In genomic region chr13:76003272-76003671, GRCm38 (mm10) we compare ENCODE assay signal across 38 mouse cellular contexts. TPM values are rescaled to one million over a fixed set of nuclear protein-coding genes. Genes with fewer than 3 reads are reported as not detected.
DNase-seq lines count a peak whose midpoint lies in the region; ATAC-seq and TF ChIP-seq lines count a peak whose summit lies in the region.
"Had no signal": no experiment of that assay in that cellular context is flagged by ENCODE, and none has a peak within 500 bp of the region (broad histone marks: within the 10 kb centered on the region; RNA-seq: fewer than 3 reads in every experiment).

No protein-coding gene starts in this region.

- no peaks in the 10 kb centered on the region for H3K27me3 ChIP-seq in liver, embryonic 11.5 days (replicated peaks; ENCODE audit: control insufficient read depth, insufficient read depth, low read length)
- no peaks in the 10 kb centered on the region for H3K27me3 ChIP-seq in MEL (ENCODE audit: control insufficient read depth in 1 of 2, insufficient read depth in 2 of 2, low read length in 2 of 2)
- no peaks in the 10 kb centered on the region for H3K27me3 ChIP-seq in stomach, postnatal 0 days (ENCODE audit: control insufficient read depth, insufficient read depth, low read length)
- no peaks in the 10 kb centered on the region for H3K27me3 ChIP-seq in heart, embryonic 10.5 days (ENCODE audit: insufficient read depth, poor library complexity, severe bottlenecking)
- H3K27me3 ChIP-seq: embryonic facial prominence, embryonic 15.5 days; hindbrain, embryonic 12.5 days; intestine, embryonic 15.5 days; limb, embryonic 13.5 days; midbrain, embryonic 15.5 days; Patski had no signal

- no peaks in the 10 kb centered on the region for H3K36me3 ChIP-seq in liver, embryonic 11.5 days (ENCODE audit: control insufficient read depth, insufficient read depth, low read length)
- peaks cover 6 to 12% of the 10 kb centered on the region in 2 experiments for H3K36me3 ChIP-seq in MEL (ENCODE audit: control insufficient read depth in 1 of 2, insufficient read depth in 2 of 2, low read length in 2 of 2)
- H3K36me3 ChIP-seq in stomach, postnatal 0 days (ENCODE audit: control insufficient read depth, insufficient read depth, low read length): no peaks in the 10 kb centered on the region
- H3K36me3 ChIP-seq in heart, embryonic 10.5 days: peaks cover 18% of the 10 kb centered on the region; the same call in 1 of the 2 replicates
- H3K36me3 ChIP-seq: intestine, embryonic 15.5 days; midbrain, embryonic 15.5 days had no signal

- H3K4me3 ChIP-seq in liver, embryonic 11.5 days (ENCODE audit: low read depth, low read length): no peak overlapping the region
- no peak overlapping the region for H3K4me3 ChIP-seq in MEL (ENCODE audit: control insufficient read depth in 1 of 2, insufficient read depth in 1 of 2, low read depth in 2 of 2, low read length in 2 of 2)
- no peak overlapping the region for H3K4me3 ChIP-seq in stomach, postnatal 0 days (ENCODE audit: low read depth, low read length)
- no peak overlapping the region for H3K4me3 ChIP-seq in heart, embryonic 10.5 days
- H3K4me3 ChIP-seq: embryonic facial prominence, embryonic 10.5 days; embryonic facial prominence, embryonic 15.5 days; hindbrain, embryonic 12.5 days; intestine, embryonic 15.5 days; left cerebral cortex, adult 2 months; limb, embryonic 13.5 days; midbrain, embryonic 10.5 days; midbrain, embryonic 15.5 days had no signal

- DNase-seq in liver, embryonic 11.5 days (ENCODE audit: low spot score): no peak
- DNase-seq in liver (no peak), MEL (ENCODE audit: low read depth, low spot score) (peak; percentile 48)
- no peak for DNase-seq in left cerebral cortex, adult 8-10 months (ENCODE audit: low spot score in 2 of 2)
- no peak for DNase-seq in stomach, postnatal 0 days (ENCODE audit: low spot score)
- DNase-seq in heart, embryonic 10.5 days (ENCODE audit: low spot score): no peak
- DNase-seq: adrenal gland, postnatal 25 days; cerebellum, adult 18-20 months; cerebellum, postnatal 14 days; gastrocnemius, postnatal 14 days; heart, postnatal 36 days; kidney, adult 2 months; kidney, postnatal 10 days; layer of hippocampus, adult 9-11 months; lung, adult 2 months; lung, postnatal 10 days; retina, postnatal 1 day; right cerebral cortex, postnatal 14 days had no signal

- TF ChIP-seq CTCF in MEL (IDR thresholded peaks at IDR 0.05 in 2 of 3, conservative IDR thresholded peaks at IDR 0.05 in 1 of 3; ENCODE audit: control insufficient read depth in 1 of 3, insufficient read depth in 1 of 3, low read depth in 2 of 3, low read length in 3 of 3, poor library complexity in 1 of 3, severe bottlenecking in 1 of 3): no peak
- no peak for TF ChIP-seq CTCF in stomach, postnatal 0 days (IDR thresholded peaks at IDR 0.05; ENCODE audit: low read depth)

- ATAC-seq in liver, embryonic 11.5 days (replicated peaks; ENCODE audit: low FRiP score): peak; percentile 75
- ATAC-seq in erythroid progenitor cell, adult 5-6 weeks (replicated peaks; ENCODE audit: low FRiP score, poor library complexity, severe bottlenecking): 0 out of 2 replicates have a peak, but pooled peaks have one; percentile 25
- ATAC-seq in megakaryocyte progenitor cell, adult 5-6 weeks (replicated peaks; ENCODE audit: poor library complexity): peak; percentile 96
- ATAC-seq in stomach, postnatal 0 days (ENCODE audit: low FRiP score, low TSS enrichment): no peak
- ATAC-seq: forebrain, embryonic 14.5 days; hindbrain, postnatal 0 days; intestine, embryonic 15.5 days; midbrain, embryonic 15.5 days; Patski had no signal

- 47% methylated on average over 3 of the region's 3 CpGs for WGBS in liver, embryonic 11.5 days
- 59% methylated on average over 3 of the region's 3 CpGs for WGBS in stomach, postnatal 0 days
- 77% methylated on average over 3 of the region's 3 CpGs for WGBS in heart, embryonic 10.5 days

- TF ChIP-seq POLR2A in MEL (IDR thresholded peaks at IDR 0.05; ENCODE audit: control insufficient read depth in 1 of 2, insufficient read depth in 1 of 2, low read depth in 1 of 2, low read length in 2 of 2, poor library complexity in 1 of 2): no peak

- H3K27ac ChIP-seq in liver, embryonic 11.5 days (ENCODE audit: low read depth, low read length): no peak overlapping the region
- H3K27ac ChIP-seq in MEL (ENCODE audit: control insufficient read depth, low read depth, low read length): no peak overlapping the region
- no peak overlapping the region for H3K27ac ChIP-seq in stomach, postnatal 0 days (replicated peaks)
- no peak overlapping the region for H3K27ac ChIP-seq in heart, embryonic 10.5 days
- H3K27ac ChIP-seq: embryonic facial prominence, embryonic 10.5 days; embryonic facial prominence, embryonic 15.5 days; hindbrain, embryonic 12.5 days; hindbrain, postnatal 0 days; intestine, embryonic 15.5 days; left cerebral cortex, adult 2 months; limb, embryonic 13.5 days; macrophage; midbrain, embryonic 10.5 days; midbrain, embryonic 15.5 days had no signal

- peak in 1 of 2 experiments; percentile 44; a peak in 2 of 4 replicates for TF ChIP-seq EP300 in MEL (IDR thresholded peaks at IDR 0.05; ENCODE audit: low read depth in 1 of 2, low read length in 2 of 2)
- no peak for TF ChIP-seq EP300 in stomach, postnatal 0 days (optimal IDR thresholded peaks at IDR 0.05)

- H3K9ac ChIP-seq in liver, embryonic 11.5 days (ENCODE audit: low read depth, low read length): no peak overlapping the region
- no peak overlapping the region for H3K9ac ChIP-seq in MEL (ENCODE audit: control insufficient read depth, low read depth, low read length, poor library complexity, severe bottlenecking)
- H3K9ac ChIP-seq in stomach, postnatal 0 days (ENCODE audit: low read length): no peak overlapping the region
- H3K9ac ChIP-seq: embryonic facial prominence, embryonic 15.5 days; hindbrain, embryonic 12.5 days; intestine, embryonic 15.5 days; limb, embryonic 13.5 days; midbrain, embryonic 15.5 days had no signal

- H3K9me3 ChIP-seq in liver, embryonic 11.5 days (ENCODE audit: control insufficient read depth, low read length): no peaks in the 10 kb centered on the region
- no peaks in the 10 kb centered on the region for H3K9me3 ChIP-seq in MEL (replicated peaks; ENCODE audit: insufficient read depth, low read length)
- H3K9me3 ChIP-seq in stomach, postnatal 0 days (ENCODE audit: control insufficient read depth, low read length): no peaks in the 10 kb centered on the region
- no peaks in the 10 kb centered on the region for H3K9me3 ChIP-seq in heart, embryonic 10.5 days
- H3K9me3 ChIP-seq: embryonic facial prominence, embryonic 10.5 days; embryonic facial prominence, embryonic 15.5 days; G1E; hindbrain, embryonic 12.5 days; intestine, embryonic 15.5 days; limb, embryonic 13.5 days; midbrain, embryonic 10.5 days; midbrain, embryonic 15.5 days had no signal

- H3K4me2 ChIP-seq in liver, embryonic 11.5 days: no peak overlapping the region
- H3K4me2 ChIP-seq in stomach, postnatal 0 days (replicated peaks; ENCODE audit: low read depth): no peak overlapping the region
- H3K4me2 ChIP-seq: embryonic facial prominence, embryonic 15.5 days; heart, embryonic 11.5 days; hindbrain, embryonic 12.5 days; intestine, embryonic 15.5 days; limb, embryonic 13.5 days; midbrain, embryonic 15.5 days had no signal

- TF ChIP-seq RAD21 in MEL (IDR thresholded peaks at IDR 0.05; ENCODE audit: low read depth, low read length): no peak

- no peaks in the 10 kb centered on the region for H3K79me2 ChIP-seq in MEL (ENCODE audit: control insufficient read depth, insufficient read depth, low read length, poor library complexity)

- 0 out of 2 replicates have a peak, but pooled peaks cover 6% of the 10 kb centered on the region for H3K4me1 ChIP-seq in liver, embryonic 11.5 days (replicated peaks; ENCODE audit: control insufficient read depth, insufficient read depth, low read length)
- peaks cover 0 to 10% of the 10 kb centered on the region in 2 experiments; a peak in 2 of 4 replicates for H3K4me1 ChIP-seq in MEL (ENCODE audit: control insufficient read depth in 1 of 2, insufficient read depth in 2 of 2, low read length in 2 of 2)
- H3K4me1 ChIP-seq in stomach, postnatal 0 days (replicated peaks; ENCODE audit: control insufficient read depth, insufficient read depth): no peaks in the 10 kb centered on the region
- no peaks in the 10 kb centered on the region for H3K4me1 ChIP-seq in heart, embryonic 10.5 days
- H3K4me1 ChIP-seq: embryonic facial prominence, embryonic 10.5 days; embryonic facial prominence, embryonic 15.5 days; hindbrain, embryonic 12.5 days; intestine, embryonic 15.5 days; limb, embryonic 13.5 days; midbrain, embryonic 10.5 days; midbrain, embryonic 15.5 days had no signal

RNA-seq across cellular contexts. Expression of gene Rfesd, which starts 15.2 kb away (rescaled TPM):
- 183 and 193 TPM in 2 replicates for polyA plus RNA-seq in liver, embryonic 11.5 days (2014; fragmentation: Nextera tagmentation; extraction: Ambion mirVana)
- 72.1 and 82.0 TPM in 2 replicates for total RNA-seq in MEL (2012; rRNA removed)
- 10 to 100 TPM in 1 of 2 experiments, not detected in 1; 38.3 TPM for polyA plus RNA-seq in MEL (2012; ENCODE audit: insufficient read depth in 1 of 2, insufficient read length in 2 of 2, low read depth in 1 of 2, low replicate concordance in 2 of 2, missing spikeins in 1 of 2)
- 21.6 and 52.0 TPM in 2 replicates for total RNA-seq in erythroid progenitor cell, adult 5-6 weeks (2015; ENCODE audit: low replicate concordance)
- 8.1 and 18.6 TPM in 2 replicates for total RNA-seq in erythroid progenitor cell, adult 5-6 weeks (2017; ENCODE audit: low replicate concordance)
- total RNA-seq in megakaryocyte progenitor cell, adult 5-6 weeks (2015): 14.9 and 27.3 TPM in 2 replicates
- total RNA-seq in megakaryocyte progenitor cell, adult 5-6 weeks (2017): 11.3 and 14.8 TPM in 2 replicates
- 10 to 100 TPM; 18.1 to 20.2 (median 19.4) TPM for total RNA-seq in left cerebral cortex, adult 8-10 months (2022)
- 18.6 and 21.6 TPM in 2 replicates for polyA plus RNA-seq in stomach, postnatal 0 days (2015; fragmentation: Nextera tagmentation; extraction: Ambion mirVana)
- polyA plus RNA-seq in heart, embryonic 10.5 days (2016; fragmentation: Nextera tagmentation; extraction: Ambion mirVana): 36.2 and 37.0 TPM in 2 replicates

RNA-seq across cellular contexts. Expression of gene Spata9, which starts 36.3 kb away (rescaled TPM):
- polyA plus RNA-seq in liver, embryonic 11.5 days (2014; fragmentation: Nextera tagmentation; extraction: Ambion mirVana): 0.52 and 0.53 TPM in 2 replicates
- not detected in 2 replicates for total RNA-seq in MEL (2012; rRNA removed)
- under 1 TPM in 1 of 2 experiments, not detected in 1; 0.78 TPM for polyA plus RNA-seq in MEL (2012; ENCODE audit: insufficient read depth in 1 of 2, insufficient read length in 2 of 2, low read depth in 1 of 2, low replicate concordance in 2 of 2, missing spikeins in 1 of 2)
- not detected in 2 replicates for total RNA-seq in erythroid progenitor cell, adult 5-6 weeks (2015; ENCODE audit: low replicate concordance)
- not detected in 2 replicates for total RNA-seq in erythroid progenitor cell, adult 5-6 weeks (2017; ENCODE audit: low replicate concordance)
- total RNA-seq in megakaryocyte progenitor cell, adult 5-6 weeks (2015): not detected in 2 replicates
- not detected in 2 replicates for total RNA-seq in megakaryocyte progenitor cell, adult 5-6 weeks (2017)
- under 1 TPM in 3 of 4 experiments, not detected in 1; 0.35 to 0.80 (median 0.53) TPM for total RNA-seq in left cerebral cortex, adult 8-10 months (2022)
- polyA plus RNA-seq in stomach, postnatal 0 days (2015; fragmentation: Nextera tagmentation; extraction: Ambion mirVana): 0.30 and 0.42 TPM in 2 replicates
- polyA plus RNA-seq in heart, embryonic 10.5 days (2016; fragmentation: Nextera tagmentation; extraction: Ambion mirVana): 0.28 and 0.34 TPM in 2 replicates
- total RNA-seq: adrenal gland, adult 18-20 months; adrenal gland, postnatal 25 days; gastrocnemius, postnatal 14 days; heart, postnatal 36 days; left cerebral cortex, adult 2 months; left cerebral cortex, postnatal 36 days; neutrophil, adult 5-6 weeks had no signal
- polyA plus RNA-seq: G1E; kidney, adult 2 months; large intestine, adult 2 months; lung, adult 2 months; macrophage had no signal

RNA-seq across cellular contexts. Expression of gene Gpr150, which starts 53.5 kb away (rescaled TPM):
- 2.9 and 3.6 TPM in 2 replicates for polyA plus RNA-seq in liver, embryonic 11.5 days (2014; fragmentation: Nextera tagmentation; extraction: Ambion mirVana)
- not detected in 2 replicates for total RNA-seq in MEL (2012; rRNA removed)
- polyA plus RNA-seq in MEL (2012; ENCODE audit: insufficient read depth in 1 of 2, insufficient read length in 2 of 2, low read depth in 1 of 2, low replicate concordance in 2 of 2, missing spikeins in 1 of 2): not detected
- 0.72 TPM in 1 of 2 replicates, not detected in the other for total RNA-seq in erythroid progenitor cell, adult 5-6 weeks (2015; ENCODE audit: low replicate concordance)
- 0.26 TPM in 1 of 2 replicates, not detected in the other for total RNA-seq in erythroid progenitor cell, adult 5-6 weeks (2017; ENCODE audit: low replicate concordance)
- 0.52 and 0.90 TPM in 2 replicates for total RNA-seq in megakaryocyte progenitor cell, adult 5-6 weeks (2015)
- total RNA-seq in megakaryocyte progenitor cell, adult 5-6 weeks (2017): 0.14 and 0.50 TPM in 2 replicates
- 1 to 10 TPM; 4.8 to 6.0 (median 5.3) TPM for total RNA-seq in left cerebral cortex, adult 8-10 months (2022)
- 0.12 and 0.18 TPM in 2 replicates for polyA plus RNA-seq in stomach, postnatal 0 days (2015; fragmentation: Nextera tagmentation; extraction: Ambion mirVana)
- 0.72 and 0.80 TPM in 2 replicates for polyA plus RNA-seq in heart, embryonic 10.5 days (2016; fragmentation: Nextera tagmentation; extraction: Ambion mirVana)
- total RNA-seq: adrenal gland, adult 18-20 months; gastrocnemius, postnatal 14 days; neutrophil, adult 5-6 weeks had no signal
- polyA plus RNA-seq: embryonic facial prominence, embryonic 15.5 days; G1E; limb, embryonic 13.5 days; lung, adult 2 months; macrophage; Patski had no signal

RNA-seq across cellular contexts. Expression of gene Rhobtb3, which starts 59.5 kb away (rescaled TPM):
- polyA plus RNA-seq in liver, embryonic 11.5 days (2014; fragmentation: Nextera tagmentation; extraction: Ambion mirVana): 18.7 and 19.2 TPM in 2 replicates
- total RNA-seq in MEL (2012; rRNA removed): not detected in 2 replicates
- not detected for polyA plus RNA-seq in MEL (2012; ENCODE audit: insufficient read depth in 1 of 2, insufficient read length in 2 of 2, low read depth in 1 of 2, low replicate concordance in 2 of 2, missing spikeins in 1 of 2)
- total RNA-seq in erythroid progenitor cell, adult 5-6 weeks (2015; ENCODE audit: low replicate concordance): 1.3 and 1.4 TPM in 2 replicates
- total RNA-seq in erythroid progenitor cell, adult 5-6 weeks (2017; ENCODE audit: low replicate concordance): 0.30 TPM in 1 of 2 replicates, not detected in the other
- total RNA-seq in megakaryocyte progenitor cell, adult 5-6 weeks (2015): 5.9 and 9.1 TPM in 2 replicates
- total RNA-seq in megakaryocyte progenitor cell, adult 5-6 weeks (2017): 6.6 and 9.1 TPM in 2 replicates
- total RNA-seq in left cerebral cortex, adult 8-10 months (2022): 10 to 100 TPM; 16.9 to 19.9 (median 19.5) TPM
- 9.1 and 10.0 TPM in 2 replicates for polyA plus RNA-seq in stomach, postnatal 0 days (2015; fragmentation: Nextera tagmentation; extraction: Ambion mirVana)
- 21.7 and 27.4 TPM in 2 replicates for polyA plus RNA-seq in heart, embryonic 10.5 days (2016; fragmentation: Nextera tagmentation; extraction: Ambion mirVana)
